Mouse (Mus musculus) layer of hippocampus, adult 6 months (tissue): ENCODE measurements around the gene March6. TPM values are rescaled to one million over a fixed set of nuclear protein-coding genes. Genes with fewer than 3 reads are reported as not detected.

Source experiments
- long read RNA-seq, 2 experiments: library from polyadenylated mRNA; unstranded; transcript quantifications; one replicate each; pipeline ENCODE4 v2.0.0; 2019 to 2020
- polyA plus RNA-seq: library from polyadenylated mRNA; unstranded; fragments of <200 nt; fragmentation: Nextera tagmentation; gene quantifications from 2 replicates; pipeline ENCODE4 v1.2.3, GENCODE M21; 2021

The March6 gene
- 30.9 and 36.1 TPM in 2 replicates for polyA plus RNA-seq
- long read RNA-seq, experiment 1, full-length matches to known transcripts = 7 of 108 reads
- long read RNA-seq, experiment 1, partial matches to known transcripts = 14 of 108 reads
- long read RNA-seq, experiment 1, other reads (novel, unspliced or antisense) = 87 of 108 reads
- long read RNA-seq, experiment 2, full-length matches to known transcripts = 105 of 205 reads
- long read RNA-seq, experiment 2, partial matches to known transcripts = 36 of 205 reads
- long read RNA-seq, experiment 2, other reads (novel, unspliced or antisense) = 64 of 205 reads

GRCm38 (mm10) chr15:31530659-31531445, at the start of gene March6:
TSS of gene March6 (minus strand) at chr15:31531053.

GRCm38 (mm10) chr15:31565184-31565583, 34.3 kb upstream of the March6 start, which contains the start of gene Cmbl:
TSS of gene Cmbl (plus strand) at chr15:31565389.

DNA sequence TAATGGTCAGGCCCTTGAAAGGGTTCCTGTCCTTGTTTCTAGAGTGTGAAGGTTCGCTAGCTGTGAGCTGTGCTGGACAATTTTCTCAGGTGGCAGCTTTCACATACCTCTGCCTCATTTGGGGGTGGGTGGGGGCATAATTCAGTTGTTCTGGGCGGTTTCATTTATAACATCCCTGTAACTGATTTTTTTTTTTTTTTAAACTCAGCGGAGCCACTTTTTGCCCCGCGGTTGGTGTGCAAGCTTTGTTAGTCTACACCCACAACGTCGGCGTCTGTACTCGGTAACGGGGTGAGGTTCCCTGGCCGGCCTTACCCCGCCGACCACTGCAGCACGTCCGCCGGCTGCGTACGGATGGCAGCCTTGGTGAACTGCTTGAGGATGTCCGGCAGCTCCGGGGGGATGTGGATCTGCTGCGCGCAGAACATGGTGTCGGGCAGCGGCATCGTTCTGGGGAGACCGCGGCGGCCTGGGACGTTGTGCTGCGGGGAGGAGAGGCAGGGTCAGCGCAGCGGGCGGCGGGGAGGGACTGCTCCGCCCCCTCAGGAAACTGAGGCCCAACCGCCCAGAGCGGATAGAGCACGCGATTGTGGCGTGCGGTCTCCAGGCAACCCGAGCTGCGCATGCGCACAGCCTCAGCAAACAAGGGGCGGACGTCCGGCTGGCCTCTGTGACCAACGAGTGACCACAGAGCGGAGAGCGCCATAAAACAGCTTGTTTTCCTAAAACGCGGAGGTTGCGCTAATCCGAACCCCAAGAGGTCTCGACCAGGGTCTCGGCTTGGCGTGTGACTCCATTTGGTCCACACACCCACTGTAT, 77.5 kb downstream of the March6 start, which contains the start of gene Ropn1l:
TSS of gene Ropn1l (minus strand) at position 640 of the 819 bp plus-strand sequence.

Other genes with a start within 250 kb of the March6 start
- gene Ankrd33b, start 163.3 kb downstream of the March6 start, polyA plus RNA-seq = 11.2 and 13.3 TPM in 2 replicates
- gene Ropn1l, start 77.3 kb downstream of the March6 start, polyA plus RNA-seq = 3.7 and 3.9 TPM in 2 replicates
- gene Cmbl, start 34.3 kb upstream of the March6 start, polyA plus RNA-seq = 22.0 and 26.7 TPM in 2 replicates
- 355 and 374 TPM in 2 replicates for gene Cct5, start 70.8 kb upstream of the March6 start, polyA plus RNA-seq
- gene Fam173b, start 70.8 kb upstream of the March6 start, polyA plus RNA-seq = 14.4 and 16.3 TPM in 2 replicates